Mouse (Mus musculus): ENCODE measurements around the gene Hcst. TPM values are rescaled to one million over a fixed set of nuclear protein-coding genes. Genes with fewer than 3 reads are reported as not detected.

Hcst gene
- total RNA-seq, 2 experiments from 2014 or later: 31.6 to 64.6 TPM

DNA sequence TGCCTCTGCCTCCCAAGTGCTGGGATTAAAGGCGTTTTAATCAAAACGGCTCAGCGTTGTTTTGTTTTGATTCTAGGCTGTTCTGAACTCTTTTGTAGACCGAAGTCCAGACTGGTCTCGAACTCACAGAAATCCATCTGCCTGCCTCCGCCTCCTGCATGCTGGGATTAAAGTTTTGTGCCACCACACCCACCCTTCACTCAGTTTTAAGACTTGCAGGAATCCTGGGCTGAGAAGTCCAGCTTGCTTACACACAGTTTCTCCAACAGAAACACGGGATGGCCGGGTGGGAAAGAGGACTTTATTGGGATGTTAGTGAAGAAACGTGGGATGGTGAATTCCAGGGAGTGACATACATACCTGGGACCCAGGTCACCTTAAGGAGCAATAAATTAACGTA lies 15.0 kb upstream of the Hcst start:
- ATAC-seq (replicated peaks; ENCODE audit: poor library complexity, severe bottlenecking): no peak

DNA sequence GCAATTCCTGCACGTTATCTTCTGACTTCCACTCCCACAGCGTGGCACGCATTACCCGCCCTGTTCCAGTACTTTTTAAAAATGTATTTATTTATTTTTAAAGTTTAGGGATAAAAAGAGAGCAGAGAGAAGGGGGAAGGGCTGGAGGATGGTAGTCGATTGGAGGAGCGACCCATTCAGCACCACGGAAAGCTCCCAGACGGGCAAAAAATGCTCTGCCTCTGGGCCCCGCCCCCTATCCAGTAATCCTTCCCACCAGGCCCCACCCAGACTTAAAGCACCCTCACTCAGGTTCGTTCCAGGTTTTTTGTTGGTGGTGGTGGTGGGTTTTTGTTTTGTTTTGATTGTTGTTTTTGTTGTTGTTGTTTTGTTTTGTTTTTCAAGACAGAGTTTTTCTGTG lies 14.6 kb upstream of the Hcst start:
- ATAC-seq (replicated peaks; ENCODE audit: poor library complexity, severe bottlenecking): peak; percentile 64

DNA sequence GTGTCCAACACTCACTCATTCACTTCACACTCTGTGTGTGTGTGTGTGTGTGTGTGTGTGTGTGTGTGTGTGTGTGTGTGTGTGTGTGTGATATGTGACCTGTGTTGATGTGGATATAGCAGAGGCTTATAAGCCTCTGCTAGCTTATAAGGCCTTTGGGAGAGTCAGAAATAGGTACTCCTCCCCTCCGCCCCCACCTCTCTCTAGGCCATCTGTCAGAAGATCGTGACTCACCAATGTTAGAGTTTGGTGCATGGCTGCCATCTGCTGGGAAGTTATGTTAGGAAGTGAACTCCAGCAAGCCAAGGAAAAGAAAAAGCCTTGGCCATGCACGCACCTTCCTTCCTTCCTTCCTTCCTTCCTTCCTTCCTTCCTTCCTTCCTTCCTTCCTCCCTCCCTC lies 12.1 kb upstream of the Hcst start:
- peak; percentile 61 for ATAC-seq (replicated peaks; ENCODE audit: poor library complexity, severe bottlenecking)

DNA sequence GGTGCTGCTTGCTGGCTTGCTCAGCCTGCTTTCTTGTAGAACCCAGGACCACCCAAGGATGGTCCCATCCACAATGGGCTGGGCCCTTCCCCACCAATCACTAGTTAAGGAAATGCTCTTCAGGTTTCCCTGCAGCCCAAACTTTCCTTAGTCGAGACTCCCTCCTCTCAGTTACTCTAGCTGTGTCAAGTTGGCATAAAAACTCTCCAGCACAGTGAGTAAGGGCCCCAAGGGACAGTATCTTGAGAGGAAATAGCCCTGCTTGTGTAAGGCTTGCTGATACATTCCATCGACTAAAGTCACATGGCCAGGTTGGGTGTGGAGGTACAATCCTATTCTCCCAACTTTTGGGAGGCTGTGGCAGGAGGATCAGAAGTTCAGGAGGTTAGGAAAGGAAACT lies 10.5 kb upstream of the Hcst start:
- ATAC-seq (replicated peaks; ENCODE audit: poor library complexity, severe bottlenecking): no peak

DNA sequence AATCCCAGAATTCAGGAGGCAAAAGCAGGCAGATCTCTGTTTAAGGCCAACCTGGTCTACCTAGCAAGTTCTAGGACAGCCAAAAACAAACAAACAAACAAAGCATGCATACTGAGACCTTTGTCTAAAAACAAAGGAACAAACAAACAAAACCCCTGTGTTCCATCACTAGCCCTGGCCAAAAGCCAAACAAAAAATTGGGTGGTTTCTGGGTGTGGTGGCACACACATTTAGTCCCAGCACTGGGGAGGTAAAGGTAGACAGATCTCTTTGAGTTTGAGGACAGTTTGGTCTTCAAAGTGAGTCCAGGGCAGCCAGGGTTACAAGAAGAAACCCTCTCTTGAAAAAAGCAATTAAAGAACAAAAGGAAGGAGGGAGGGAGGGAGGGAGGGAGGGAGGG lies 9.7 kb upstream of the Hcst start:
- no peak for ATAC-seq (replicated peaks; ENCODE audit: poor library complexity, severe bottlenecking)

DNA sequence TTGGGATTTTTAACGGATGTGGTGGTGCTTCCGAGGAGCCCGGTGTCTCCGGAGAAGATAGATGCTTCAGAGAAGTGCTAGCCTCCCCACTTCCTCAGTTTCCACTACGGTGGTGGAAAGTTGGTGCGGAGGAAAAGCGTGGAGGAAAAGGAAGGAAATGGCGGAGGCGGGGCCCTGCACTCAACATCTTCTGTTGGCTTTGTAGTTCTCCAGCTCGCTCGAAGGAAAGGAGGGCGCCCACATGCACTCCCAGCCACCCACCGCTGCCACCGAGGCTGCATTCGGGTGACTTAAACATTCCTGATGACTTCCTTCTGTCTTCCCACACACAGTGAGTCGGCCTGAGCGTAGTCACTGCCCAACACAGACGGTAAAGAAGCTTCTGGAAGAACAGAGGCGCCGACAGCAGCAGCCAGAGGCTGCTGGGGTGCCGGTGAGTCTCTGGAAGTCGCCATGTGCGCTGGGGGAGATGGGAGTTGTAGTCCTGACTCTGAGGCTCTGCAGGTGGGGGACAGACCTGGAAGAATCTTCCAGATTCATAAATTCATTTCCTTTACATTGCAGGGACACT lies 3.5 kb upstream of the Hcst start:
- ATAC-seq (replicated peaks; ENCODE audit: poor library complexity, severe bottlenecking): peak; percentile 7; the same call in 1 of the 2 replicates

DNA sequence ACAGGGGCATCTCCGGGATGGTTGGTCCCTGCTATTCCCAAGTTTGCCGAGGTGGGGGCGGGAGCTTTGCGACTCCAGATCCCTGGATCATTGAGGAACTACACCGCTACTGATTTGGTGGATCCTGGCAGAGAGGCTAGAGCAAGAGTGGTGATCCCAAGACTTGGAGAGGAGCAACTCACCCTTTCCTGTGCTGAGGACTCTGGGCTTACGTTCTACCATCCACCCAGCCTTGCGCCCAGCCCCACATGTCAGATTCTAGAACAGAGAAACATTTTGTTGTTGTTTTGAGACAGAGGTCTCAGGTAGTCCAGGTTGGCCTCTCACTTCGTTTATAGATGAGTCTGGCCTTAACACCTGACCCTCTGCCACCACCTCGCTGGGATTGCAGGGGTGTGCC lies 2.9 kb upstream of the Hcst start:
- no peak for ATAC-seq (replicated peaks; ENCODE audit: poor library complexity, severe bottlenecking)

DNA sequence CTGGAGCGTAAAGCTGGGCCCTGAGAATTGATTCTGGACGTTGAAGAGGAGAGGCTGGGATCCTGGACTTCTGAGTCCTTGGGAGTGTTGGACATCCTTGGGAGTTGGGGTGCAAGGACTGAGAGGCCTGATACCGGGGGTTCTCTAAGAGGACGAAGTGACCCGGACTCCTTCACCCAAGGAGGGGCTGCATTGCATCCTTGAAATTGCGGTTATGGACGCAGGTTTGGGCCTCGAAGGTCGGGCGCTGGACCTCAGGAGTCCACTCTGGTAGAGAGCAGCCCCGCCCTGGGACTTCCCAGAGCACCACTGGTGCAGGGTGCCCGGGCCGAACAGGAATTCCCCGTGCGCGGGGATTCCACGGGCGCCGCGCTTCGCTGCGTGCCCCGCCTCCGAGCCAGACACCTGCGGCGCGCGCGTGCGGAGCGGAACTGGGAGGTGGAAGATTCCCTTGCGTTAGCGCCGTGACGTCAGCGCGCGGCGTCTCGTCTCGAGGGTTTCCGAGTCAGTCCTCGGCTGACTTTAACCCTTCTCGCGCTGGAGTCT lies 2.3 kb upstream of the Hcst start:
- ATAC-seq (replicated peaks; ENCODE audit: poor library complexity, severe bottlenecking): peak; percentile 25

DNA sequence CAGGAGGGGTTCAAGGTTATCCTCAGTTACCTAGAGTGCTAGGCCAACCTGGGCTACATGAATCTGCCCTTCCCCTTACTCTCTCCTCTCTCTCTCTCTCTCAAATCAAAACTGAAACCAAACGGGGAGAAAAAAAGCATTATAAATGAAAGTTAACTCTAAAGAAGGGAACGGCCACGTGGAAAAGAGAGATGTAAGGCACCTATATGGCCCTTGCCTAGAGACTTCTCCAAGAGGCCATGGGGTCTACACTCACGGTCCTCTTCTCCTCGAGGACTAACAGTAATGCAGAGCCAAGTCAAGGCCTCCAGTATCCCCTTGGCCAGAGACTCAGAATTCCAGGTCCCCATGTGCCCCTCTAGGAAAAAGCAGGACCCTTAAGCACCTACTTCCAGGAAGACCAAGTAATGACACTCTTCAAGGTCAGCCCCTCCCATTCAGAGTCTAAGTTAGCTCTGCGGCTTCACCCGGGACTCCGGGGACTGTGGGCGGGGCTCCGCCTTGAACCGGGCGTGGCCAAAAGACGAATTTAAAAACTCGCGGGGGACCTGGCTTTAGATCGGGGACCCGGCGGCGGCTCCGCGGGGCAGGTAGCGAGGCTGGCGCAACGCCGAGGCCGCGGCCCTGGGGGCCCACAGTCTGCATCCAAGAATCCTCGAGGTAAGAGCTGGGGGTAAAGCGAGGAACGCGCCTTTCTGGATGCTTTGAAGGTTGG lies 1.7 kb upstream of the Hcst start, which contains the start of gene Nfkbid:
Gene Nfkbid (plus strand): TSS at position 558 of the 715 bp plus-strand sequence.
- peak; percentile 17 for ATAC-seq (replicated peaks; ENCODE audit: poor library complexity, severe bottlenecking)

DNA sequence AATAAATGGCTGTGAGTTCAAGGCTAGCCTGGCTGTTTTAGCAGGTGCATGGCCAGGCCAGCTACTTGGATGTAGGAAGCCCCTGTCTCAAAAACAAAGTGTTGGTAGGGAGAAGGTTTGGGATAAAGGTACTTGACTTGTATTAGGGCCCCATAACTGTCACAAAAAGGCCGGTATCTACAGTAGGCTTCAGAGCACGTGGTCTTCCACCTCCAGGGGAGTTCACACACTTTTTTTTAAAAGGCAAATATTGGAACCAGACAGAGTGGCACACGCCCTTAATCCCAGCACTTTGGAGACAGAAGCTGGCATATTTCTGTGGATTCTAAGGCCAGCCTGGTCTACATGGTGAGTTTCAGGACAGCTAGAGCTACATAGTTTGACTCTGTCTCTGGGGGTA lies 1.0 kb upstream of the Hcst start:
- no peak for ATAC-seq (replicated peaks; ENCODE audit: poor library complexity, severe bottlenecking)

DNA sequence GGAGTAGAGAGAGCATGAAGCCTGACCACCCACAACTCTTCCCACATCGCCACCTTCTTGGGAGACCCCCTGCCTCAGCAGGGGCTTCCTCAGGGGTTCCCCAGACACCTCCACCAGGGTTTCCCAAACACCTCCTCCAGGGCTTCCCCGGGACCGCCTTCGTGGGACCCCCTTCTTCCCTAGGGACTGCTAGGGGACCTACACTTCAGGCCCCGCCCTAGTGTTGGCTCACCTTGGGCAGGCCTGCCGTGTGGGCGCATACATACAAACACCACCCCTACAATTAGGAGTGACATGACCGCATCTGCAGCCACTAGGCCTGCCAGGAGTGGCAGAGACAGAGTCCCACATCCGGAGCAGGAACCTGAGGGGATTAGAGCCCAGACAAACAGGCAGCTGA lies 1.8 kb downstream of the Hcst start:
- ATAC-seq (replicated peaks; ENCODE audit: poor library complexity, severe bottlenecking): peak; percentile 28

DNA sequence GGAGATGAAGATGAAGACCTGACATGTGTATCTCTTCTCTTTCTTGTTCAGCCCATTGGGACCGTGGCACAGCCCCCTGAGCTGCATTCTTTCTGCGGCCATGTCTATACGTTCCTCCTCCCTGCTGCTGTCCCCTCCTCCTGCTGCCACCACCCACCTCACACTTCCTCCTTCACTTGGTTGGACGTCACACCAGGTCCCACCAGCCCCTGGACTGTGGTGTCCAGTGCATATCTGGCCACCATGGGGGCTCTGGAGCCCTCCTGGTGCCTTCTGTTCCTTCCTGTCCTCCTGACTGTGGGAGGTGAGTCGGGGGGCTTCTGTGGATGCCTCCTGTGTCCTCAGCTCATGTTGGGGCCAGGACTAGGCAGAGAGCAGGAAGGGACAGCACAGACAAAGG lies 6.1 kb downstream of the Hcst start, which contains the start of gene Tyrobp:
Gene Tyrobp (plus strand): TSS at position 165 of the 400 bp plus-strand sequence.
- ATAC-seq (replicated peaks; ENCODE audit: poor library complexity, severe bottlenecking): peak; percentile 54

DNA sequence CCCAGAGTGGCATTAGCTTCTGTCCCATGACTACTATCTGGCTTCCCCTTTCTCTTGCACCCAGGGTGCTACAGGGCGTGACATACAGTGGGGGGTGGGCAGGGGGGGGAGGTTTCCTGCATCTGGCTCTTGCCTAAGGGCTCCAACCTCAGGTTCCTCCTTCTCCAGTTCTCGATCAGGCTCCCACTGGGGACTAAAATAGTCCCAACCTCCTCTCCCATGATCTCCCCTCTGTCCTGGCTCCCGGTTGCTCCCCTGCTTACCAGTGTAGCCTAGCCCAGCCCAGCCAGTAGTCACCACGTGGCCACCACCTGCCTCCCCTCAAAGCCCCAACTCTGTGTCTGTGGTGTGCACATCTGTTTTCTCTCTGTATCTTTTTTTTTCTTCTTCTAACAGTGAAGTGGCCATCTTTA lies 6.9 kb downstream of the Hcst start:
- ATAC-seq (replicated peaks; ENCODE audit: poor library complexity, severe bottlenecking): peak; percentile 75

DNA sequence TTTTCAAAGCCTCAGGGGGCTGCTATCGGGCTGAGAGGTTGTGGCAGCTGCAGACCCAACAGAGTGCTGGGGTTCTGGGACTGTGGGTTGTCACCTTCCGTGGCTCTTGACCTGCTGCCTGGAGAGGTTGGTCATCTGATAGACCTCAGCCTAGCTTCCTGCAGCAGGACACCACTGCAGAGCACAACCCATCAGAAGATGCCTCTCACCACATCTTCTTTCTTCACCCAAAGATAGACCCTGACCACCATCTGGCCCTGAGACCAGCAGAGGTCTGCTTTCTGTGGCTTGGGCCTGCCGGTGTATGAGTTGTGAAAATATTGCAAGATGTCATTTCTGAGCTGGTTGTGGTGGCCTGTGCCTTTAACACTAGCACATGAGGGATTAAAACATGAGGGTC lies 8.6 kb downstream of the Hcst start:
- ATAC-seq (replicated peaks; ENCODE audit: poor library complexity, severe bottlenecking): peak; percentile 49

DNA sequence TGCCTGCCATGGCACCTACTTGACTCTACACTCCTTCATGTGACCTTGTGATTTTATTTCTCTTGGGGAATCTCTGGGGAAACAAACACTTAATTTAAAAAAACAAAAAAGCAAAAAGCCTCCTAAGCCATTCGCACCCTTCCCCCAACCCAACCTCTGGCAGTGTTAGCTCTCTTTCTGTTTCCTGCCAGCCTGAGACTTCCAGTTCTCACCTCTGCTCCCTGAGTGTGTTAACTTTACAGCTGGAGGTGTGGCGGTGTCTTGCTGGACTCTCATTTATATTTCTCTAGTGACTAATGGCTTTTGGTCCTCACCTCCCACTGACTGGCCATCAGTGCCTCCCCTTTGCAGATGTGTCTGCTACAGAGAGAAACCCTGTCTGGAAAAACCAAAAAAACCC lies 9.9 kb downstream of the Hcst start:
- no peak for ATAC-seq (replicated peaks; ENCODE audit: poor library complexity, severe bottlenecking)

DNA sequence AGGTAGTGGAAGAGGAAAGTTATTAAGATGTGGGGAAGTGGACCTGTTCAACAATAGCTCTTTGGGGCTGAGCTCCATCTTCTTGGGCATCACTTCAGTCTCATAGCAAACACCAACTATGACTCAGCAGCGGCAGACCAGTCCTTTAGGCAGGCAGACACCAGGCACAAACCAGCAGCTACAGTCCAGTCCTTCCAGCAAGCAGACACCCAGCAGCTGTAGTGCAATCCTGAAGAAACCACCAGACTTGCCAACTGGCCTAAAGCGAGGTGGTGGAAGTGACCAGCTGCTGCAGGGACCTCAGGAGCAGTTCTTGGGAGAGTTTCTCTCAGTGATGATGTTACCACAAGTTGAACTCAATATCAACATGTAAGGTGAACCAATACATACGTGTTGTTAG lies 11.0 kb downstream of the Hcst start:
- no peak for ATAC-seq (replicated peaks; ENCODE audit: poor library complexity, severe bottlenecking)

DNA sequence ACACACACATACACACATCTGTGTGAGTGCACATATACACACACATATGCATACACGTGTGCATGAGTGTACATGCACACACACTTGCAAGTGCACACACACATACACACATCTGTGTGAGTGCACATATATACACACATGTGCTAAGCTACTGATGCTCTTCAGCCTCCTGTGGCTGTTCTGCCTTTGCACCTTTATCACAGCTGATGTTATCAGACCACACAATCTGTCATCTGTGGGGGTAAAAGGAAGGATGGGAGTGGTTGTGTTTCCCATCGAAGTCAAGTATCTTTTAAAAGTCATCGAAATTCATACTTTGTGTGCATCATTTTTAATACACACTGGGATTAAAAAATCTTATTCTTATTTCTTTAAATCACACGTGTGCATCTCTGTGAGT lies 17.3 kb downstream of the Hcst start:
- ATAC-seq (replicated peaks; ENCODE audit: poor library complexity, severe bottlenecking): no peak

DNA sequence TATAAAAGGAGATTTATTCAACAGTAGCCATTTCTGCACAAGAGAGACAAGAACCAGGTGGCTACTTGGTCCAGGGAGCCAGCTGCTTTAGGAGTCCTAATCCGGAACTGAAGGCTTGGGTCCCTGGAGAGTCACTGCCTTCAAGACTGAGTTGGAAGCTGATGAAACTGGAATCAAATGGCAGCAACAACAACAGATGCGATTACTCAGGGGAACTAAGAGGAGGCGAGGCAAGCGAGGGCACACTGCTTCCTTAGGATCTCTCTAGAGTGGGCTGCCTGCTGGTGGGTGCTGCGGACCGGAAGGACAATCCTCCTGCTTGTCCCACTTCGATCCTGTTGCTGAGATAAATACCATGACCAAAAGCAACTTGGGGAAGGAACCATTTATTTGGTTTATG lies 20.0 kb downstream of the Hcst start:
- ATAC-seq (replicated peaks; ENCODE audit: poor library complexity, severe bottlenecking): no peak

DNA sequence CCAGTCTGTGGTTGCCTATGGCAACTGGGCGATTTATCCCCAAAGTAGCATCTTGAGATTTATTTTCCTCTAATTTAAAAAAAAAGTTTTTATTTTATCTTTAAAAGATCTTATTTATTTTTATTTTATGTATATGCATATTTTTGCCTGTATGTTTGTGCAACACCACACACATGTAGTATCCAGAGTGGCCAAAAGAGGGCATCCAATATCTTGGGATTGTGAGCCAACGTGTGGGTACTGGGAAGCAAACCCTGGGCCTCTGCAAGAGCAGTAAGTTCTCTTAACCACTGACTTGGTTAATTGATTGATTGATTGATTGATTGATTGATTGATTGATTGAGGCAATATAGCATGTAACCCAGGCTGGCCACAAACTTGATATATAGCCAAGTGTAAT lies 24.8 kb downstream of the Hcst start:
- ATAC-seq (replicated peaks; ENCODE audit: poor library complexity, severe bottlenecking): 0 out of 2 replicates have a peak, but pooled peaks have one; percentile 31

DNA sequence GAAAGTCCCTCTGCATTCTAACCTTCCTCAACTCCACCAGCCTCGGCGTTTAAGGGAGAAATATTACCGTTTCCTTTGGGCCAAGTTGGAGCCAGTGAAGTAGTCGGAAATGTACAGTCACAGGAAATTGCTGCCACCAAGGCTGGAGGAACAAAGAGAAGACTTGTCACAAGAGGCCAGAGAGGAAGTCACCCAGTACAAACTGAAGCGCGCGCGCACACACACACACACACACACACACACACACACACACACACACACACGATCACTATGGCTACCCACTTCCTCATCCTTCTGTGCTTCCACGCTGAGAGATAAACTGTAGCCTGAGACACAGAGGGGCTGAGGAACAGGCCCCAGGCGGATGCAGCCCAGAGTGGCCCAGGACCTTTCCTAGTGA lies 25.3 kb downstream of the Hcst start:
- peak; percentile 93 for ATAC-seq (replicated peaks; ENCODE audit: poor library complexity, severe bottlenecking)

DNA sequence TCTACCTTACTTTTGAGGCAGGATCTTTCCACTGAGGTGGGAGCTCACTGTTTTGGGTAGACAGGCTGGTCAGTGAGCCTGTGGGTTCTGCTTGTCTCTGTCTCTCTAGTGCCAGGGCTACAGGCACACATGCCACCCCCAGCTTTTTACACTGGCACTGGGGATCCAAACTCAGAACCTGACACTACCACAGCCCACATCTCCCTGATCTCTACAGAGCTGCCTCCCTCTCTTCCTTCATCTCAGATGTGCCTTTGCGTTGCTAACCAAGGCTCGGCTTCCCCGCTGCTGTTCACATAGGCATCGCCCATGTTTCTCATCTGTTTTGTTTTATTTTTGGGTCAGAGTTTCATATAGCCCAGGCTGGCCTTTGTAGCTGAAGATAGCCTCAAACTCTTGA lies 26.0 kb downstream of the Hcst start:
- ATAC-seq (replicated peaks; ENCODE audit: poor library complexity, severe bottlenecking): no peak
